Mouse (Mus musculus) bone marrow, adult 2 months (tissue): Measurements from ENCODE around the gene Shkbp1. TPM values are rescaled to one million over a fixed set of nuclear protein-coding genes. Genes with fewer than 3 reads are reported as not detected.
A peak's percentile ranks its signal among the peaks of the same experiment; 100 is the strongest.

Experiments used
- H3K27ac ChIP-seq: fragments of 200-500 bp; 2 replicates; pipeline ENCODE4 v1.5.1; 2012; ENCODE audit warnings: low read depth, mild to moderate bottlenecking, control low read depth, inconsistent platforms, low read length; ENCODE audit not compliant: control insufficient read depth, poor library complexity, insufficient read depth
- H3K4me1 ChIP-seq: fragments of 200-500 bp; 2 replicates; pipeline ENCODE4 v1.6.1; 2011; ENCODE audit warnings: low read length; ENCODE audit not compliant: control insufficient read depth, insufficient read depth
- H3K4me3 ChIP-seq: fragments of 200-500 bp; replicated peaks from 2 replicates; pipeline ENCODE3; 2011; ENCODE audit warnings: mild to moderate bottlenecking, low read depth, low read length, control low read depth; ENCODE audit not compliant: control insufficient read depth
- CTCF ChIP-seq: fragments of 200-500 bp; IDR thresholded peaks from 2 replicates; pipeline ENCODE4 v1.5.1; 2011; ENCODE audit warnings: low read length, control low read depth; ENCODE audit not compliant: control insufficient read depth, insufficient read depth
- POLR2A ChIP-seq: fragments of 200-500 bp; IDR thresholded peaks from 2 replicates; pipeline ENCODE4 v1.6.1; 2011; ENCODE audit warnings: low read depth, mild to moderate bottlenecking, control low read depth, low read length, borderline replicate concordance; ENCODE audit not compliant: control insufficient read depth
- WGBS: fragments of 180-500 bp; shearing (Covaris S2); methylation state at CpG from one replicate; pipeline ENCODE4 v1.1.7; 2018; 5-methylcytosine and 5-hydroxymethylcytosine counted together
- polyA plus RNA-seq: library from polyadenylated mRNA; stranded (reverse); fragments of >200 nt; gene quantifications from 2 replicates; pipeline ENCODE4 v1.2.4, GENCODE M21; 2011; ENCODE audit warnings: low replicate concordance; ENCODE audit not compliant: missing spikeins, insufficient read depth, insufficient read length

The Shkbp1 gene
- polyA plus RNA-seq, 1 experiment: 80.0 TPM

DNA sequence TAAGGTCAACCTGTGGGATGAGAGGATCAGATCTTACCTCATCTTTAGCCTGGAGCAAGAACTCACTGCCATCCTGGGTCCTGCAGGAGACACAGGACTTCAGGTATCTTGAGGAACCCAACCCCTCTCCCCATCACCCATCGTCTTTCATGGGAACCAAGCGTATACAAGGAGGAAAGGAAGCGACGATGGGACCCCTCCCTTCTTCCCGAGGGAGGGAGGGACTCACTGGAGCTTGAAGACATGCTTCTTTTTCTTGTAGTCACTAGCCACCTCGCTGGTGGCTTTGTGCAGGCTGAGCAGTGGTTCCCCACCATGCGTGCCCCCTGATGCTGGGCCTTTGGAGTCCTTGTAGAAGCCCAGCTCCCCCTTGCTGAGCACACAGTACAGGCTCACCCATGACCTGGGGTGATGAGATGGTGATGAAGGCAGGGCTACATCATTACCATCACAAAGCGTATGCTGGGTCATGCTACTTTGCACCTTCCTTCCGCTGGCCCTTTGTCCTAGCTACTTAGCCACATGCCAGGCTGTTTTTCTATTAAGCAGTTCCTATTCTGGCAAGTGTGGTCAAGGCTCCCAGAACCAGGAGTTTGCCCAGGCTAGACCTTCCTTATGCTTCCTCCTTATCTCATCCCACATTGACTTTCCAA lies 4.0 kb upstream of the Shkbp1 start:
- TF ChIP-seq POLR2A: no peak
- TF ChIP-seq CTCF: no peak
- 77% methylated on average over 9 of the region's 9 CpGs for WGBS
- Histone ChIP-seq H3K4me1 (no peaks in the 10 kb centered on the region; the same call in 1 of the 2 replicates), H3K27ac (no peak overlapping the region), H3K4me3 (no peak overlapping the region)

DNA sequence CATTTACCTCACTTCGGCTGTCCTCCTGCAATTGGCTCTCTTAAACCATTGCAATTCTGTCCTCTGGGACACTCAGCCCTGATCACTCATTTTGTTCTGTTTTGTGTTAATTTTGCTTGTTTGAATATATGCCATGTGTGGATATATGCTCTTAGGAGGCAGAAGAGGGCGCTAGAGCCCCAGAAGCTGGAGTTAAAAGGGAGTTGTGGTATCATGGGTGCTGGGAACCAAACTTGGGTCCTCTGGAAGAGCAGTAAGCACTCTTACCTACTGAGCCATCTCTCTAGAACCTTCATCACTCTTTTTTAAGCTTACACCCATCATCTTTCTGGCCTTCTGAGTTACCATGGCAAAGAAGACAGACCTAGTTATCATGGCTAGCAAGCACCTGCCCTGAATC lies 3.3 kb upstream of the Shkbp1 start:
- 75% methylated on average over 2 of the region's 2 CpGs for WGBS
- TF ChIP-seq POLR2A (no peak), CTCF (no peak)
- H3K27ac ChIP-seq: no peak overlapping the region
- H3K4me3 ChIP-seq: no peak overlapping the region
- H3K4me1 ChIP-seq: no peaks in the 10 kb centered on the region; the same call in 1 of the 2 replicates

DNA sequence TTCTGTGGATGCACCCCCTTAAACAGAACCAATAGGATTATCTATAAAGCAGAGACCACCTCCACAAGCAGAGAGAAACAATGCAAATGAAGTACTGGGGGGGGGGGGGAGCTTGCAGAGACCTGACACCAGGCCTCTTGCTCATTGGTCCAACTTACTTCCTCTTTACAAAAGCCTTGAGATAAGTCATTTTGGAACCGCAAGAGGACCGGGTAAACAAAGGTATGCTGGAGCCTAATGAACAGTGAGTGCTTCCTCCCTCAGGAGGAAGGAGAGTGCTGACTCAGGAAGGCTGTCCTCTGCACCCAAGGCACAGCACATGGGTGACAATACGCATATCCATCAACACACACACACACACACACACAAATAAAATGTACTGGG lies 1.8 kb upstream of the Shkbp1 start:
- no peak for TF ChIP-seq POLR2A
- no peak for TF ChIP-seq CTCF
- H3K27ac ChIP-seq: peak overlapping the region; percentile 91; the same call in 1 of the 2 replicates
- peak overlapping the region; percentile 80 for H3K4me3 ChIP-seq
- no peaks in the 10 kb centered on the region; the same call in 1 of the 2 replicates for H3K4me1 ChIP-seq
- WGBS: 2% methylated on average over 3 of the region's 3 CpGs

DNA sequence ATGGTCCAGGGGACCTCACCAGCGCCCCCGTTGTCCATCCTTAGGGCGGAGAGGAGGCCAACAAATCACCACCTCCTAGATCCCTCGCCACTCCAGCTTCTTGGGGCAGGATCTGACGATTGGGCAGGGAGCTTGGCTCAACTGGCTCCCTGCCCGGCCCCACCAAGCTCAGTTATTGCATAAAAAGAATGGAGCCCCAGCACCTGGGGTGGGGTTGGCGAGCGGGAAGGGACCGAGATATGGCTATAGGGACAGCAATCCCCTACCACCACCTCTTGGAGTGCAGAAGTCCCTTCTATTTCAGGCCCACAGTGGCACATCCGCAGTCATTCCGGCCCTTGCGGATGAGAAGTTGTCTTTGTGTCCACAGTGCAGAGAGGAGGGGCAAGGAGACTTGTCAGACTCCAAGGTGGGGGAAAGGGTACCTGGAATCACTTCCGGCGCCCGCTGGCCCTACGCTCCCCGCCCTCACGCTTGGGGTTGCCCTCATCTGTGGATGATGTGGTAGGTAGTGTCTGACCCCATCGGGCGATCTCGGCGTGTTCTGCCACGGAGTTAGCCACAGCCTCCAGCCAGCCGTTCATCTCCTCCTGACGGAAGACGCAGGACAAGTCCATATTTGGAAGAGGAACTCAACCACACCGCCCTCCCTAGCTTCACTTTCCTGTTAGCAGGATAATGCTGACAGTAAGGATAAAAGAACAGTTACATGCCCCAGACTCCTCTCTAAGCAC lies 1.2 kb upstream of the Shkbp1 start, which contains the start of gene Gm20479:
Gene Gm20479 (minus strand): TSS at position 559 of the 734 bp plus-strand sequence.
- TF ChIP-seq POLR2A: peak; percentile 73
- no peak for TF ChIP-seq CTCF
- Histone ChIP-seq H3K27ac (peak within 1 kb of the TSS; percentile 91), H3K4me3 (peak within 1 kb of the TSS; percentile 80), H3K4me1 (no peaks in the 10 kb centered on the region; the same call in 1 of the 2 replicates)
- 2% methylated on average over 27 of the region's 27 CpGs for WGBS

DNA sequence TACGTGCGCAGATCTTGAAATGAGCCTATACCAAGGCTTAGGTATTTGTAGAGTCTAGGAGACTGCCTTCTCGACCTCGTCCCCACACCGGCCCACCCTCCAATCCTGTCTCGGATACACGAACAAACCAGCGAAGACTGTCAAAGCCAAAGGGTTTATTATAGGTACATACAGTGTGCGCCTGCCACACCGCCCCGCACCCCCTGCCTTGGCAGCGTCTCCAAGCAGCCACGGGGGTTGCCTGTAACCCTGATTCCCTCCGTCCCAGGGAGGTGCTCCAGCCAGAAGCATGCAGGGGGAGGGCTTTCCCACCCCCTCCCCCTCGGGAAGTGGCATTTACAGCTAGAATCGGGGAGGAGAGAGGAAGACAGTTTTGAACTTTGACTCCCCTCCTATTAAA lies 429 bp upstream of the Shkbp1 start:
- Histone ChIP-seq H3K4me3 (peak overlapping the region; percentile 80), H3K4me1 (no peaks in the 10 kb centered on the region; the same call in 1 of the 2 replicates), H3K27ac (peak overlapping the region; percentile 91)
- TF ChIP-seq POLR2A (no peak), CTCF (no peak)
- under 1% methylated on average over 16 of the region's 16 CpGs for WGBS

DNA sequence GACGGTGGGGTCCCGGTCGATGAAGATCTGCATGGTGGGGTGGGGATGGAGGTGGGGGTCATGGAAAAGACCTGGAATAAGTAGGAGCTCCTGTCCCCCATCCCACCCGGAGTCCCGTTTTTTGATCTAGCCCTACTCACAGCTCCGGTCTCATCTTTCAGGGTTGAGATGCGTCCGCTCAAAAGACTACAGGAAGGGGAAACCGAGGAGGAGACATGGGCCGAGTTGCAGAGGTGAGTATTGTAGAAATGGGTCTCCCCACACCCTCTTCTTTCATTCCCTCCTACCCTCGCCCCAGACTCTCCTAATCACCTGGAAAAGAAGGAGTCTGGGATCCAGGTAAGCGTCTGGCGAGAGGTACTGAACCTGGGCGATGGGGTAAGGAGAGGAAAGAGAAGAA lies 558 bp downstream of the Shkbp1 start:
- Histone ChIP-seq H3K27ac (peak overlapping the region; percentile 28), H3K4me3 (peak overlapping the region; percentile 80), H3K4me1 (no peaks in the 10 kb centered on the region; the same call in 1 of the 2 replicates)
- no peak for TF ChIP-seq POLR2A
- no peak for TF ChIP-seq CTCF
- WGBS: 17% methylated on average over 14 of the region's 14 CpGs

DNA sequence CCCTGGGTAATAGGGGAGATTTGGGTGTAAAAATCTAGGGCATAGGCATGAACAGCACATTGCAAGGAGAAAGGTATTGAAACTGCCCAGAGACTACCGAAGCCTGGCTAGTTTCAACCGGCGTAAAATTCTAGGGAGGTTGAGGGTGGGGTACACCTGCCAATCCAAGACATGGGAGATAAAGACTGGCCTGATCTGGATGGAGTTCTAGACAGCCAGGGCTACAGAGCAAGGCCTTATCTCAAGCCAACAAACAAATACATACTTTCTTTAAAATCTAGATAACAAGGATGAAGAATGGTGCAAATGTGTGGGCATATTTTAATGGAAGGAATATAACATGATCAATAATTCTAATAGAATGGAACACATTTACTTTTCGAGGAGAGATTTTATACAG lies 1.0 kb downstream of the Shkbp1 start:
- WGBS: 54% methylated on average over 4 of the region's 4 CpGs
- H3K4me3 ChIP-seq: no peak overlapping the region
- no peaks in the 10 kb centered on the region; the same call in 1 of the 2 replicates for H3K4me1 ChIP-seq

DNA sequence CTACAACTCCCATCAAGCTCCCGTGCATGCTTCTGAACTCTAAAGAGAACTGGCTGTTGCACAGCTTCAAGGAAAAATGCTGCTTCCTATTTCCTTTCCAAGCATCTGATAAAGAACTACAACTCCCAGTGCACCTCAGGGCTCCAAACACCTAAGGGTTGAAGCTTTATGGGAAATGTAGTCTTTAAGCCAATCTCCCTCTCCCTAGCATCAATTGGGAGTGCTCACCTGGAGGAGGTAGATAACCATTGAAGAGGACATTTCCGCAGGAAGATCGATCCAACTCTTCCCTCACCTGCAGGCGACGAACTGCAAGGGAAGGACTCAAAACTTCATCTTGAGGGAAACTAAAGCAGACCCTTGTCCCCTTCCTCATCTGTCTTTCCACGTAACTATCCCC lies 1.7 kb downstream of the Shkbp1 start:
- WGBS: 75% methylated on average over 6 of the region's 6 CpGs
- Histone ChIP-seq H3K27ac (no peak overlapping the region), H3K4me1 (no peaks in the 10 kb centered on the region; the same call in 1 of the 2 replicates), H3K4me3 (no peak overlapping the region)
- TF ChIP-seq POLR2A: no peak
- no peak for TF ChIP-seq CTCF

More for the DNA sequence above, 1.0 kb downstream of the Shkbp1 start:
- TF ChIP-seq POLR2A (no peak), CTCF (no peak)
- H3K27ac ChIP-seq: no peak overlapping the region
